Mouse (Mus musculus): Measurements from ENCODE around the gene Limch1. TPM values are rescaled to one million over a fixed set of nuclear protein-coding genes. Genes with fewer than 3 reads are reported as not detected.

The Limch1 gene
- total RNA-seq, 2 experiments from 2014 or later = 97.7 to 103 TPM

DNA sequence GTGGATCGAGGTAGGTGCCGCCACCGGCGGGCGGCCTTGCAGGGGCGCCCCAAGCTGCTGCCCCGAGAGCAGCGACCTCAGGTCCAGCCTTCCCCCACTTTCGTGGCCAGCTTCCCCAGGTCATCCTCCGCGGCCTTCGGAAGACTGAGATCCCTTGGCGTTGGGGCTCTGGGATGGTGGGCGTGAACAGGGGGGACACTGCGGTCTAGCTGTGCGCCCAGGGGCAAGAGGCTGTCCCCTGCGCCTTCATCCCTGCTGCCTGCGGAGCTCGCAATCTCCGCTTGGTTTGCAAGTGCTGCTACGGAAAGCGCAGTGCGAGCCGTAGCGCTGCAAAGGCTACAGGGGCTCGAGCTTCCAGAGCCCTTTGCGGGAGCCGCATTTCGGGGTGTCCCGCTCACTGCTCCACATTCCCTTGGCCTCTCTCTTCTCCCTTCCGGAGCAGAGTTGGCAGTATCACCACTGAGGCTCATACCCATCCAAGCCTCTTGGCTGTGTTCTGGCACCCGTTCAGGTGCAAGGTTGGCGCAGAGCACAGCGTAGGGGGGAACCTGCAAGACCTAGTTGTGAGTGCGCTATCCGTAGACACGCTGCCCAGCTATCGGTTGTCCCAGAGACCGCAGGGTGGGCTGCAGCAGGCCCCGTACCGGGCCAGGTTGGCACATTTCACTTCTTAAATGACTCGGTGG, 512 bp downstream of the Limch1 start:
- DNase-seq = peak; percentile 38 to 68
- intact Hi-C loops (cut with DNase I) = no loop called here

DNA sequence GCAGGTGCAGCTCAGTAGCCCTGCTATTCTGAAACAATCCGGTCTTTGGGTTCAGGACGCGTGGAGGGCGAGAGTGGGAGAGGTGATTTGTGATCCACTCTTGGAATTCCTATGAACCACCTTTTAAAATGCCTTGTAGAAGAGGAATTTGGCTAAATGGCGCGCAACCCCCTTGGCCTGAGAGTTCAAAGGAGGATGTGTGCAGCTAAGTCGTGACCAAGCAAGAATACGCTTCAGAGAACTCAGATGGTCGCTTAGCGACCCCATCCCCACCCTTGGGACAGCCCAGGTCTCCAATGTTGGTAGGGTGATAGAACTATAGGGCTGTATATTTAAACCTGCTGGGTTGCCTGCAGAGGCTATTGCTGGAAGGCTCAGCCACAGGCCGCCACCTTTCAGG, 1.1 kb downstream of the Limch1 start:
- DNase-seq = no peak
- intact Hi-C loops (cut with DNase I) = no loop called here

DNA sequence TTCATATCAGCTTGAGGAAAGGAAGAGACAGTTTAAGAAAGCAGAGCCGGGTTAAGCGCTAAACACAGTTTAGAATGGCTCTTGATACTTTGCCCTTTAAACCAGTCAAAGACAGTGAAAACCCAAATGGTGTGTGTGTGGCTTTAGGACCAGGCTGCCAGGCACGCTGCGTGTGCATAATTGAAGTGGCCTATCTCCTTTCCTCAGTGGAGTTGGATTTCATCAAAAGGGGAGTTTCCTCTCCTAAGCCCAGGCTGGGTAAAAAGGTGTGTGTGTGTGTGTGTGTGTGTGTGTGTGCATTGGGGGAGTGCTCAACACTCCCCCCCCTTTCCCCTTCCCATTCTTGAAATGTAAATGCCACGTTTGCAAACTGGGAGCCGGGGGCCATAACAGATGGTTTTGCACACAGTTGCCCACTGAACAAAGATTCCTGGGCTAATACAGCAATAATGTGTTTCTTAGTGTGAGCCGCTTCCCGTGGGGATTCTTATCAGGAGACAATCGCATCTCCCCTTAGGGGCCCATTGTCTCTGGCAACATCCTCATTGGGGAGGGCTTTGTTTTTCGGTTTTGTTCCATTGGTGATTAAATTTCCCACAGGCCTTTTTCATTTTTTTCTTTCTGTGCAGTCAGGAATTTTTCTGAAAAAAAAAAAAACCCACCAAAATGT, 2.3 kb downstream of the Limch1 start:
- intact Hi-C loops (cut with DNase I) = no loop called here
- no peak for DNase-seq

DNA sequence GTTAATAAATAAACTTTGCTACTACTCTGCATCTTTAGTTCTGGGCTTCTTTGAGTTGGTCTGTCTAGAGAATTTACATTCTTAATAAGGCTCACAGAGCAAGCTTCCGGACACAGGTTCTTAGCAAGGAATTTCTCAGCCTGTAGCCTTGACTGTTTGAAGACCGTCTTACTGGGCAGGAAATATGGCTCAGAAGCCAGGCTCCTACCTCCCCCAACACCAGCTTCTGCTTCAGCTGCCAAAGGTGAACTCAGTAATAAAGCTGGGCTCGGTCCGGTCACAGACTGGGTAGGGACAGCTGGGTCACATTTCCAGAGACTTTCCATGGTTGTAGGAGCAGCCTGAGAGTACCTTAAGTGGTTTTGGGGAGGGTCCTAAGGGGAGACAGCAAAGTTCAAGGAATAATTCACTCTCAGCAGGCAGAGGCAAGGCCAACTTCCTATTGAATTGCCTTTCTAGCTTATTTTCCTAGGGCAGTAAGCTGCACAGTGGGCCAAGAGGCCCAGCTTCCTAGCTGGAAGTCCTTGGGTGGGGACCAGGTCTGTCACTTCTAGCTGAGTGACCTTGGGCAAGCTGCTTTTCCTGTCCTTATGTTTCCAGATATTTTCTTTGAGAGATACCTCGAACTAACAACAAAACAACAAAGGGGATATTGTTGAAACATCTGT, 3.0 kb downstream of the Limch1 start:
- intact Hi-C loops (cut with DNase I) = no loop called here
- DNase-seq = no peak

DNA sequence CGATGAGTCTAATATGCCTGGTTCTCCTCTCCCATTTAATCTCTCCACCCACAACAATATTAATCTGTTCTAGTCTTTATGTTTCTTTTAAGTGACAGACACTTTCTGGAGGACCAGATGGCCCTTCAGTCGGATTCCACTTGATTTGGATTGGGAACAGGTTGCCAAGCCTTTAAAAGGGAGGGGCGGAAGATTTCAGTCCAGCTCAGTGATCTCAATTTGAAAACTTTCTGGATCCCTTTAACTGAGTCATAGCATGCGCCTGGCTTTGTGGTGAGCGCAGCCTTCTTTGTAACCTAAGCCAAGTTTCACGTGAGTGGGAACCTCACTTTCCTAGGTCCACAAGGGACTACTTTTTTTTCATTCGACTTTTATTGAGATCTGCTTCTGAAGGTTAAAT, 5.0 kb downstream of the Limch1 start:
- intact Hi-C loops (cut with DNase I) = no loop called here
- DNase-seq = peak in 1 of 2 experiments; percentile 11

DNA sequence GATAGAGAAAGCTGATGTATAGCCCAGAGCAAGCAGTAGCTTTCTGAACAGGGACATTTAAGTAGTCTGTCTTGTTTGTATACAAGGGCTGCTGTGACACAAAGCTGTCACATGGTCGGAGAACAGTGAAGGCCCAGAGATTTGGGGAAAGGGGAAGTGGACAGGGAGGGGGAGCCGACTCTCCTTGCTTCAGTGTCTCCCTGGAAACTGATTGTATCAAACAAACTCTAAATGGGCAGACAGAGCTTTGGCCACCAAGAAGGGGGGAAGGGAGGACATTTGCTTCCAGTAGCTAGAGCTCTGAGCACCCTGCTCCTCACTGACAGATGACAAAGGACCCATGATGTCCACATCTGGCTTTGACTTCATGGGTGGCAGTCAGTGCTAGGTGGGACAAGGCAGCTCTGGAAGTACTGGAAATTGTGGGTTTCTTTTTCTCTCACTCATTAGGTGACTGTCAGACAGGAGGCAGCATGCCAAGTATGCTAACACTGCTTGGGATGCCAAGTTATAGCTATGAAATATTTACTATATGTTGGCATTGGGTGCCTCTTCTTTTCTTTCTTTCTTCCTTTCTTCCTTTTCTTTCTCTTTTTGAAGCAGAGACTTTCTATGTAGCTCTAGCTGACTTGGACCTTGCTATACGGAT, 5.8 kb downstream of the Limch1 start:
- intact Hi-C loops (cut with DNase I) = no loop called here
- DNase-seq = no peak

DNA sequence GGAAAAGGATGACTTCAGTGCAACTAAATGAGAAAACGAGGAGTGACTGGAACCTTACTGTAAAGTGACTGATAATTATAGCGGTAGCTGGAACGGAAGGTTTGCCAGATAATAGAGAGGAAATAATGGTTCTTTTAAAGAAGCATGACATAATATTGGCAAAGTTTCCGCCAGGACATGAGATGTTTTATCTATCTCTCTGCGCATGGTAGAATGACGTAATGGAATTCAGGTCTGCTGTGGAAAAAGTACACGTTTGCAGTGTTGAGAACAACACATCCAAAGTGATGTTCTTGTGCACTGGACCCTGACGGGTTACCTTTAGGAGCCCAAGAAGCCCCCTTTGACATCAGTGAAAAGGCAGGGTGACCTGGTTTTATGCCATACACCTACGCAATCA, 8.0 kb downstream of the Limch1 start:
- intact Hi-C loops (cut with DNase I) = no loop called here
- no peak for DNase-seq

DNA sequence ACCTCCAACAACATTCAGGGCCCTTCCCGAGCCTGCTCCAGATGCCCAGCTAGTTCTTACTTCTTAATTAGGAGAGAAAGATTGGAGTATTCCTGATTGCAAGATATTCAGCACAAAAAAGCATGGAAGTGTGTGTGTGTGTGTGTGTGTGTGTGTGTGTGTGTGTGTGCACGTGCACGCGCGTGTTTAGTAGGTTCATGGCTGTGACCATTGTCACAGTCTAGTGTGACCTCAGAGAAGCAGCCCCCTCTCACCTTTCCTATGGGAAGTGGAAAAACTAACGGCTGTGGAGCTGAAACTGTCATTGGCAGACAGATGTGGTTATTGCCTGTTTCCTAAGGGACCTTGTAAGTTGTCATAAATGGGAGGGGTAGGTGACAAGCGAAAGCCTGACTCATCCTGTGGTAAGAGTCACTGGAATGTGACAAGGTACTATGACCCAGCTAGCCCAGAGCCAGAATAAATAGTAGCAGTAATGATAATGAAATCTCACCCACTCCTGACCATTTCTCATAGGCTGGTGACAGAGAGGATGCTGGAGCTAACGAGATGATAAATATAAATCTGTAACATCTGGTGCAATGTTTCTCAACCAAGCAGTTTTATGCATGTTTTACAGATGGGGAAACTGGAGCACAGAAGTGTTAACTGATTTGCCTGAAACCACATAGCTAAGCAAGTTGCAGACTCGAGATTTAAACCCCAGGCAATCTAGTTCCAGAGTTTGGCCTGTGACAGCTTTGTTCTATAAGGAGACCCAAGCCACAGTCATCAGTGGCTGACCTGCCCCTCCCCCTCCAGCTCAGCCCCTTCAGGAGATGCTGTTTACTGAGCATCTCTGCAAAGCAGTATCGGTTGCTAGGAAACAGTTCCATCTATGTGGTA, 11.4 kb downstream of the Limch1 start:
- DNase-seq = no peak
- intact Hi-C loops (cut with DNase I) = no loop called here

DNA sequence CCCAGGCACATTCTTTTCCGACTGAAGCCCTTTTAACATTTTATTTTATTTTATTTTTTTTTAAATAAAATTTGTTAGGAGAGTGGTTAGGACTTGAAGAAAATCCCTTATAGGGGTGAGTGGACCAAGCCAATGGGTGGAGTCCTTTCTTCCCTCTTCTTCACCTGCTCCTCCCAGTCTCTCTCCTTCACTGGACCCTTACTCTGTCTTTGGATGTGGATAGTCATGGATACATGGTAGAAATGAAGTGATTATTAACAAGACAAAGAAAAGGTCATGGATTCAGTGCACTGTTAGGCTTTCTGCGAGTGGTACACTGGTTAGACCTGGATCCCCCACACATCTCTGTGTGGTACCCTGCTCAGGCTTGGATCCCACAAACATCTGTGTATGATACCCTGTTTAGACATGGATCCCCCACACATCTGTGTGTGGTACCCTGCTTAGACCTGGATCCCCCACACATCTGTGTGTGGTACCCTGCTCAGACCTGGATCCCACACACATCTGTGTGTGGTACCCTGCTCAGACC, 12.1 kb downstream of the Limch1 start:
- DNase-seq = no peak
- intact Hi-C loops (cut with DNase I) = no loop called here

DNA sequence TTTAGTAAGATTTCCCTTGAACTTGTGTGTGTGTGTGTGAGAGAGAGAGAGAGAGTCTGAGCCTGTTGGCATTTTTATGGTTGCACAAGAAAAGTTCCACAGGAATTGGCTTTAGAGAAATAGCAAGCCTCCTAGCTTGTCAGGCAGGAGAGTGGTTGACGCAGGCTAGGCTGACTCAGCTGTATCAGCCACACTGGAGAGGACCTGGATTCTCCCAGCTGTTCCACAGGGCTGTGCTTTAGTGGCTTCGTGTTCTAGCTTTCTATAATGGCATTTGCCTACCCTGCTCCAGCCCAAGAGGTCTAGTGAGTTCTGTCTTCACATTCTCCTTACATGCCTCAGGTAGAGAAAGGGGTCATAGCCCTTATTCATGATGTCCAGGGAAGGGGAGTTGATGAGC, 13.7 kb downstream of the Limch1 start:
- intact Hi-C loops (cut with DNase I) = no loop called here

DNA sequence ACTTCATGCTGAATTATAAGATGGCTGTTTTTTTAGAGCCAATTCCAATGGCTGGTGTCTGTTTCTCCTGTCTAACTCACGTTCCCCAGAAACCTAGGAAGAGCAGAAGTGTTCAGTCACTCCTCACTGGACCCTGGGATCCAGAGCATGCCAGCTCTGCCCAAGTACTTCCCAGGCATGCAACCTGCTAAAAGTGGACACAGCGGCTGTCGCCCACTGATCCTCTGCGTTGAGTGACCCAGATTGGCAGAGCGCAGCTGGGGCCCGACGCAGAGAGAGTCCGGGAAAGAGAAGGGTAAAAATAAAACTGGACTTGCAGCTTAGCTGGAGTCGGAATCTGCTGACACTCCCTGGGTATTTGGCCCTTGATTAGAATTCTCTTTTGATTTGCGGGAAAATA, 15.1 kb downstream of the Limch1 start:
- intact Hi-C loops (cut with DNase I) = no loop called here
- DNase-seq = peak in 1 of 2 experiments; percentile 36

More for the DNA sequence above, 13.7 kb downstream of the Limch1 start:
- no peak for DNase-seq

DNA sequence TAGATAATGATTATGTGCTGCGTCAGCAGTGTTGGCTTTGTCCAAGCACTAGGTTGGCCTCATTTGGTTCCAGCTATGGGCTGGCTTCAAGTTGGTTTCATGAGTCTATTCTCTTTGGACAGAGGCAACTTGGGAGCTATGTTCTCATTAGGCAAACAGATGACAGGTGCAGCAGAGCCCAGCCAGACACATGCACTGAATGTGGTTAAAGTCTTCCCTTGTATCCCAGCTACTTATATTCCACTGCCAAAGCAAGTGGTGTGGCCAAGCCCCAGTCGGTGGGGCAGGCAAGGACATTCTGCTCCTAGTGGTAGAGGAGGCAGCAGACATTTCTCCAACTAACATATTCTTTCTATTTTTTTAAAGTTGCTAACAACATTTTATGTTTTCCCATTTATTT, 16.4 kb downstream of the Limch1 start:
- intact Hi-C loops (cut with DNase I) = no loop called here
- peak in 1 of 2 experiments; percentile 12 for DNase-seq

DNA sequence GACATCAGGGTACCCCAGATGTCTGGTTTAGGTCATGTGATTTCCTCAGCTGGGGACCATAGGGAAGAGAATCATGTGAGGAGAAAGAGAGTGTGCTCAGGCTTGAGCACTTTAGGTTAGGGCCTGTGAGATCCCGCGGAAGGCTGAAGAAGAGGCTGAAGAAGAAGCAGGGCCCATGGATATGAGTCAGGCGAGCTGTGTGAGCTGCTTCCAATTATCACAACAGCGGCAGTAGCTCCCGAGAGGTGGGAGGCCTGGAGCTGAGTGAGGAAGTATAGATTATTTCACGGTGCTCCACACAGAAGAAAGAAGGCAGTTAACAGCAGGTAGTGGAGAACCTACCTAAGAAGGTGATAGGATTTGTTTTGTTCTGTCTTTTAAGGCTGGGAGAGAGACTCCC, 18.5 kb downstream of the Limch1 start:
- intact Hi-C loops (cut with DNase I) = no loop called here
- DNase-seq = no peak

DNA sequence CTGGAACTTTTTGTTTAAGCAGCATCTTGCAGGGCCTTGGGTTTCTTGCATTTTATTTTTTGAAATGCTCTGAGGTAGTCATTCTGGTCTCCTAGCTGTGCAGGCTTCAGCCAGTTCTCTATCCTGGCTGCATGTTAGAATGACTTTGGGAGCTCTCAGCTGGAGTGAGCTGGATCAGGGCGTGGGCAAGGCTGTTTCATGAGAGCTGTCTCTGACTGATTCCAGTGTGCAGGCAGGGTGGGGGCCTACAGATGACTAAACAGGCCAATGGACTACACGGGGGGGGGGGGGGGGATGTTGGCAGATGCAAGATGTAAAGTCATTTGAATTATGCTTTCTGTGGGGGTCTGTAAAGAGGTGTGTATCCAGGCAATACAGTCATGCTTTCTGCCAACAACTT, 20.3 kb downstream of the Limch1 start:
- DNase-seq = no peak
- intact Hi-C loops (cut with DNase I) = no loop called here

DNA sequence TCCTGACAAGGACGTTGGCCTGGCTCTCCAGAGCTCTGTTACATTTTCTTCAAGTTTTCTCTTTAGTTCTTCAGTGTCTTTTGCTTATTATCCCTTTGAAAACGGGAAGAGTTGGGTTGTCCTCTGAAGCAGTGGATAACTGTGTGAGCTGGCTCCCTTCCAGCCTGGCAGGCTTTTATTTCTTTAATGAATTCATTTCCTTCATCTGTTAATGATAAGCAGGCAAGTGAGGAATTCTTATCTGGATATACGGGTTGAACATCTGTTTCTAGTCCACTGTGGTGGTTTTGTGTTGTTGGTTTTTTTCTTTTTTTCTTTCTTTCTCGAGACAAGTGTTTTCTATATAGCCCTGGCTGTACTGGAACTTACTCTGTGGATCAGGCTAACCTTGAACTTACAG, 22.4 kb downstream of the Limch1 start:
- intact Hi-C loops (cut with DNase I) = no loop called here
- no peak for DNase-seq

DNA sequence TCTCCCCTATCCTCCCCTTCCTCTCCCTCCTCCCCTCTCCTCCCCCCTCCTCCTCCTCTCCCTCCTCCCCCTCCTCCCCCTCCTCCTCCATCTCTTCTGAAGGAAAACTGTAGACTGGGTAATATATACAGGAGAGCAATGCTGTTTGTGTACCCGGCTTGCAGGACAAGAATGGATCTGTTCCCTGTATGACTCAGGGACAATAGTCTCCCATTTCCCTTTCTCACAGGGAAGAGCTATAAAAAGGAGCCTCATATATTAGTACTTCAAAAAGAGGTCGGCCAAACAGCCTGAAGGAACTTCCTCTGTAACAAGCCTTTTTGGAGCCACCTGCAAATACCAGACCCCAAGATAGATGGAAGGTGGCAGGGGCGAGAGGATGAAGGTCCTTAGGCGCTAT, 23.4 kb downstream of the Limch1 start:
- no peak for DNase-seq
- intact Hi-C loops (cut with DNase I) = no loop called here

DNA sequence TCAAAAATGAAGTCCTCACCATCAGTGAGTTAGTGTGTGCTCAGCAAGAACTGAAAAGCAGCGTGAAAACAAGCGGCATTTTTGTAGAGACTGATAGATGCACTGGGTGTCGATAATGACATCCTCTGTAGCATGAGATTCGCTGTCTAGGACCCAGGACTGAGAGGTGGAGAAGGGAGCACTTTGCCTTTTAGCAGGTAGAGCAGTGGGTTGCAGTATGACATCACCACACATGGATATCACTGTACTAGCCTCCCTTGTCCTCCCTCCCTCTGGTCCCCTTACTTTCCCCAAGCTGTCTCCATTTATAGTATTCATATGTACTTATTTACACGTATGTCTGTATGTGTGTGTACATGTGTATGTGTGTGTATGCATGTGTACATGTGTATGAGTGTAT, 23.9 kb downstream of the Limch1 start:
- intact Hi-C loops (cut with DNase I) = no loop called here
- no peak for DNase-seq

DNA sequence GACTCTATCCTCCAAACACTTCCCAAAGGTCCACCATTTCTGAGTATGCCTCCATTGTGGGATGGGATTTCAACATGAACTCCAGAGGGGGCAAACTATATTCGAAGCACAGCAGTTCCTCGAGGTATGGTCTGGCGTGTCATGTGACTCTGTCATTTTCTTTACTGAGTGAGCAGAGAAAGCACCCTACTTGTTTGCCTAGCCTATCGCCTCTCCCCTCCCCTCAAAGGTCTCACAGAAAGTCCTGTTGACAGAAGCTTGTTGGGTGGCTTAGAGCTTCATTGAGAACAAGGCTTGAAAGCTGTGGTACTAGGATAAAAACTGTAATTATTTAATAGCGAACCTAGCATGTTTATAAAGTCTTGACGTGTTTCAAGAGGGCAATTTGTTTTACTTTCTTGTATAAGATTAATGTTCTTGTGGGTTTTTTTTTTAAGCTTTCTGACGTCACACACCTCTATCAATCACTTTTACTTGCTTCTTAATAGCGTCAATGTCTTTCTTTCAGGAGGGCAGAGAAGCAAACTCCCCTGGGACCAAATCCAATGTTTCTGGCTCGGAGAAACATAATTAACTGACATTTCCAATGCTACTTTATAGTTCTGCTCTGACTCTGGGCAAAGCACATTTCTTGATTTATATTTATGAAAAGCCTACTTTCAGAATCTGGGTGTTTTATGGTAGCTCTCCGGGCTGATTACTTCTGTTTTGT, 32.5 kb downstream of the Limch1 start:
- DNase-seq = no peak
- intact Hi-C loops (cut with DNase I) = no loop called here

DNA sequence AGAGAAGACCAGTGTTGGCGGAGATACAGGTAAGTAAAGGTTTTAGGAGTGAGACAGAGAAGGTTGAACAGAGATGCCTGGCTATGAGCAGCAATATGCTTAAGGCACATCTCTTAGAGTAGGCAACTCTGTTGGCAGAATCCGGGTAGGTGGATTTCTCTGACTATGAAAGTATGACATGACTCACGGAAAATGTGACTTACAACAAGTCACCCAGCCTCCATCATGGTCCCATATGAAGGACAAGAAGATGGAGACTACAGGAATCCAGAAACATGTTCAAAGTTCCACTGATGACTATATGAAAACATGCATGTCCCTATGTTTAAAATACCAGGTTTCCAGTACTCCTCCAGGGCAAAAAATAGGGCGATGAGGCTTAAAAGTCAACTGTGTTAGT, 34.7 kb downstream of the Limch1 start:
- intact Hi-C loops (cut with DNase I) = no loop called here
- no peak for DNase-seq

DNA sequence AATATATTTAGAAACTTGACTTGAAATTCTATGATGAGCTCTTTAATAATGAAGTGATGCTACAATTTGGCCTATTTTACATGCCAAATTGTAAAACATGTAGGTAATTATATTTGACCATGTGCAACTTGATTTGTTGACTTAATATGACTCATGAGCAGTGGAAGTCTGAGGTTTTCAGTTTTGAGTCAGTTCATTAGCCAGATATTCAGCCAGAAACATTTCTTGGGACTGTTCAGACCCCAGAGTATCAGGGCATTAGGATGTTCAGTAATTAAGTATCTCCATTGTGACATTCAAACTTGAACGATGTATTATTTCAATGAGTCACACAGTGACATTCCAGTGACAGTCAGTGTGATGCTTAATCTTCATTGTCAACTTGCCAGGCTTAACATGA, 35.9 kb downstream of the Limch1 start:
- no peak for DNase-seq
- intact Hi-C loops (cut with DNase I) = no loop called here
